Mouse (Mus musculus) MEL (cell line): ENCODE measurements around the gene Dock10. TPM values are rescaled to one million over a fixed set of nuclear protein-coding genes. Genes with fewer than 3 reads are reported as not detected.

ENCODE experiments used
- DNase-seq: peaks from one replicate; pipeline ENCODE4 v3.0.0; 2011; ENCODE audit warnings: low read depth, low spot score
- H3K27ac ChIP-seq: 2 replicates; pipeline ENCODE4 v1.5.1; 2012; ENCODE audit warnings: low read depth, mild to moderate bottlenecking, control low read depth, low read length, moderate library complexity; ENCODE audit not compliant: control insufficient read depth
- H3K27me3 ChIP-seq, 2 experiments: fragments of 150-350 bp in 1 of 2; sonication (generic) in 1 of 2; 2 replicates each; pipeline ENCODE4 v1.6.1; 2012; ENCODE audit warnings: low read length in 2 of 2, mild to moderate bottlenecking in 2 of 2, improper control_type of control experiment in 1 of 2, moderate library complexity in 1 of 2; ENCODE audit not compliant: insufficient read depth in 2 of 2, control insufficient read depth in 1 of 2
- H3K36me3 ChIP-seq, 2 experiments: 2 replicates each; pipeline ENCODE4 v1.6.1; 2012 to 2014; ENCODE audit warnings: low read length in 2 of 2, improper control_type of control experiment in 1 of 2, inconsistent platforms in 1 of 2, mild to moderate bottlenecking in 1 of 2; ENCODE audit not compliant: insufficient read depth in 2 of 2, control insufficient read depth in 1 of 2
- H3K4me1 ChIP-seq, 2 experiments: fragments of 150-350 bp in 1 of 2; sonication (generic) in 1 of 2; 2 replicates each; pipeline ENCODE4 v1.6.1; 2012; ENCODE audit warnings: low read length in 2 of 2, improper control_type of control experiment in 1 of 2, mild to moderate bottlenecking in 1 of 2; ENCODE audit not compliant: insufficient read depth in 2 of 2, control insufficient read depth in 1 of 2
- H3K4me3 ChIP-seq, 2 experiments: fragments of 150-350 bp in 1 of 2; sonication (generic) in 1 of 2; 2 replicates each; pipeline ENCODE4 v1.5.1; 2012; ENCODE audit warnings: low read depth in 2 of 2, low read length in 2 of 2, mild to moderate bottlenecking in 2 of 2, moderate library complexity in 2 of 2, control low read depth in 1 of 2, improper control_type of control experiment in 1 of 2; ENCODE audit not compliant: control insufficient read depth in 1 of 2, insufficient read depth in 1 of 2
- H3K79me2 ChIP-seq: 2 replicates; pipeline ENCODE4 v1.6.1; 2012; ENCODE audit warnings: mild to moderate bottlenecking, low read length, moderate library complexity; ENCODE audit not compliant: control insufficient read depth, poor library complexity, insufficient read depth
- H3K9ac ChIP-seq: 2 replicates; pipeline ENCODE4 v1.6.1; 2012; ENCODE audit warnings: low read depth, mild to moderate bottlenecking, control low read depth, low read length, moderate library complexity; ENCODE audit not compliant: control insufficient read depth, poor library complexity, severe bottlenecking
- H3K9me3 ChIP-seq: fragments of 150-350 bp; sonication (generic); replicated peaks from 2 replicates; pipeline ENCODE4 v1.6.1; 2012; ENCODE audit warnings: mild to moderate bottlenecking, low read length, improper control_type of control experiment, moderate library complexity; ENCODE audit not compliant: insufficient read depth
- BHLHE40 ChIP-seq: IDR thresholded peaks from 2 replicates; pipeline ENCODE4 v1.6.1; 2012; ENCODE audit warnings: low read depth, mild to moderate bottlenecking, inconsistent platforms, low read length, improper control_type of control experiment, borderline replicate concordance
- CHD1 ChIP-seq: IDR thresholded peaks from 2 replicates; pipeline ENCODE4 v1.6.1; 2012; ENCODE audit warnings: low read depth, mild to moderate bottlenecking, inconsistent platforms, low read length, improper control_type of control experiment
- ELF1 ChIP-seq: IDR thresholded peaks from 2 replicates; pipeline ENCODE4 v1.6.1; 2014; ENCODE audit warnings: low read depth, mild to moderate bottlenecking, inconsistent platforms, low read length, improper control_type of control experiment, moderate library complexity
- ETS1 ChIP-seq: IDR thresholded peaks from 2 replicates; pipeline ENCODE4 v1.6.1; 2012; ENCODE audit warnings: low read depth, mild to moderate bottlenecking, inconsistent platforms, low read length, improper control_type of control experiment, moderate library complexity
- GATA1 ChIP-seq: IDR thresholded peaks from 2 replicates; pipeline ENCODE4 v1.6.1; 2011; ENCODE audit warnings: low read depth, low read length, improper control_type of control experiment
- HCFC1 ChIP-seq: IDR thresholded peaks from 2 replicates; pipeline ENCODE4 v1.6.1; 2012; ENCODE audit warnings: low read depth, mild to moderate bottlenecking, inconsistent platforms, low read length, improper control_type of control experiment, moderate library complexity
- JUND ChIP-seq: IDR thresholded peaks from 2 replicates; pipeline ENCODE4 v1.6.1; 2011; ENCODE audit warnings: low read depth, mild to moderate bottlenecking, improper control_type of control experiment, low read length
- MAZ ChIP-seq: IDR thresholded peaks from 2 replicates; pipeline ENCODE4 v1.6.1; 2012; ENCODE audit warnings: low read depth, mild to moderate bottlenecking, inconsistent platforms, low read length, improper control_type of control experiment
- MEF2A ChIP-seq: IDR thresholded peaks from 2 replicates; pipeline ENCODE4 v1.6.1; 2014; ENCODE audit warnings: low read depth, mild to moderate bottlenecking, inconsistent platforms, low read length, improper control_type of control experiment; ENCODE audit not compliant: poor library complexity, insufficient replicate concordance, severe bottlenecking; ENCODE audit errors: extremely low read depth
- NELFE ChIP-seq: IDR thresholded peaks from 2 replicates; pipeline ENCODE4 v1.6.1; 2011; ENCODE audit warnings: low read depth, low read length, improper control_type of control experiment
- NRF1 ChIP-seq: IDR thresholded peaks from 2 replicates; pipeline ENCODE4 v1.6.1; 2014; ENCODE audit warnings: low read depth, mild to moderate bottlenecking, inconsistent platforms, low read length, improper control_type of control experiment, moderate library complexity; ENCODE audit not compliant: poor library complexity, insufficient read depth, severe bottlenecking
- RAD21 ChIP-seq: IDR thresholded peaks from 2 replicates; pipeline ENCODE4 v1.6.1; 2011; ENCODE audit warnings: mild to moderate bottlenecking, low read depth, low read length, improper control_type of control experiment
- RCOR1 ChIP-seq: IDR thresholded peaks from 2 replicates; pipeline ENCODE4 v1.6.1; 2012; ENCODE audit warnings: low read depth, mild to moderate bottlenecking, inconsistent platforms, low read length, improper control_type of control experiment
- SIN3A ChIP-seq: IDR thresholded peaks from 2 replicates; pipeline ENCODE4 v1.6.1; 2012; ENCODE audit warnings: low read length, improper control_type of control experiment, inconsistent platforms
- TBP ChIP-seq: IDR thresholded peaks from 2 replicates; pipeline ENCODE4 v1.8.0; 2011; ENCODE audit warnings: low read depth, low read length, improper control_type of control experiment
- TCF12 ChIP-seq: IDR thresholded peaks from 2 replicates; pipeline ENCODE4 v1.6.1; 2014; ENCODE audit warnings: low read depth, mild to moderate bottlenecking, inconsistent platforms, low read length, improper control_type of control experiment, moderate library complexity
- UBTF ChIP-seq: IDR thresholded peaks from 2 replicates; pipeline ENCODE4 v1.6.1; 2012; ENCODE audit warnings: low read depth, mild to moderate bottlenecking, inconsistent platforms, low read length, improper control_type of control experiment, moderate library complexity, borderline replicate concordance; ENCODE audit not compliant: insufficient read depth
- USF1 ChIP-seq: IDR thresholded peaks from 2 replicates; pipeline ENCODE4 v1.6.1; 2014; ENCODE audit warnings: low read depth, mild to moderate bottlenecking, inconsistent platforms, low read length, improper control_type of control experiment, moderate library complexity
- USF2 ChIP-seq, 2 experiments: IDR thresholded peaks; 2 replicates each; pipeline ENCODE4 v1.6.1; 2011 to 2012; ENCODE audit warnings: improper control_type of control experiment in 2 of 2, low read length in 2 of 2, borderline replicate concordance in 1 of 2, inconsistent platforms in 1 of 2, low read depth in 1 of 2, mild to moderate bottlenecking in 1 of 2; ENCODE audit not compliant: insufficient read depth in 1 of 2
- ZKSCAN1 ChIP-seq: IDR thresholded peaks from 2 replicates; pipeline ENCODE4 v1.6.1; 2012; ENCODE audit warnings: low read depth, mild to moderate bottlenecking, inconsistent platforms, low read length, improper control_type of control experiment, moderate library complexity
- ZNF384 ChIP-seq: IDR thresholded peaks from 2 replicates; pipeline ENCODE4 v1.6.1; 2012; ENCODE audit warnings: low read depth, mild to moderate bottlenecking, inconsistent platforms, low read length, improper control_type of control experiment
- polyA plus RNA-seq, 2 experiments: library from polyadenylated mRNA; stranded (reverse) in 1 of 2; unstranded in 1 of 2; fragments of >175 nt in 1 of 2; fragments of >200 nt in 1 of 2; gene quantifications; 2 replicates each; pipeline versions ENCODE4 v1.2.1 to v1.2.4; 2012; ENCODE audit warnings: low replicate concordance in 2 of 2, low read depth in 1 of 2; ENCODE audit not compliant: insufficient read length in 2 of 2, insufficient read depth in 1 of 2, missing spikeins in 1 of 2
- total RNA-seq: library from RNA; depleted of rRNA; stranded (reverse); fragments of 300-350 nt; gene quantifications from 2 replicates; pipeline ENCODE4 v1.2.3, GENCODE M21; 2012

Gene Dock10
- total and polyA plus RNA-seq, 3 experiments = 11.5 to 74.0 (median 14.3) TPM

GRCm38 (mm10) chr1:80703279-80703678, 55.0 kb downstream of the Dock10 start:
- Histone ChIP-seq H3K27ac (no peak overlapping the region), H3K4me3 (no peak overlapping the region), H3K79me2 (no peaks in the 10 kb centered on the region), H3K27me3 (no peaks in the 10 kb centered on the region), H3K9me3 (no peaks in the 10 kb centered on the region)
- TF ChIP-seq ETS1 = no peak
- TF ChIP-seq, all 39 proteins: peak for 0
- no peak for DNase-seq
- Histone ChIP-seq H3K9ac (no peak overlapping the region), H3K4me1 (no peaks in the 10 kb centered on the region), H3K36me3 (peaks cover 0 to 2% of the 10 kb centered on the region in 2 experiments)

GRCm38 (mm10) chr1:80676004-80676673, 82.2 kb downstream of the Dock10 start:
- no peaks in the 10 kb centered on the region for H3K36me3 ChIP-seq
- TF ChIP-seq ETS1 (no peak), USF2 (IDR thresholded peaks at IDR 0.05; ENCODE audit: borderline replicate concordance in 1 of 2, insufficient read depth in 1 of 2, low read depth in 1 of 2, low read length in 2 of 2) (no peak), TBP (no peak), HCFC1 (no peak), ELF1 (no peak), CHD1 (no peak), MEF2A (no peak), RAD21 (no peak), ZNF384 (no peak), NELFE (no peak)
- H3K79me2 ChIP-seq = no peaks in the 10 kb centered on the region
- H3K9ac ChIP-seq = no peak overlapping the region
- H3K9me3 ChIP-seq = no peaks in the 10 kb centered on the region
- DNase-seq = no peak
- H3K27me3 ChIP-seq = no peaks in the 10 kb centered on the region
- H3K27ac ChIP-seq = no peak overlapping the region
- H3K4me3 ChIP-seq = no peak overlapping the region
- H3K4me1 ChIP-seq = no peaks in the 10 kb centered on the region

GRCm38 (mm10) chr1:80671730-80672129, 86.6 kb downstream of the Dock10 start:
- Histone ChIP-seq H3K4me3 (no peak overlapping the region), H3K9ac (no peak overlapping the region), H3K9me3 (no peaks in the 10 kb centered on the region), H3K79me2 (no peaks in the 10 kb centered on the region)
- no peak for TF ChIP-seq ZKSCAN1
- TF ChIP-seq MAZ = no peak
- no peak for TF ChIP-seq UBTF
- no peak for TF ChIP-seq NRF1
- TF ChIP-seq SIN3A = no peak
- no peak for TF ChIP-seq ETS1
- no peak for TF ChIP-seq ZNF384
- TF ChIP-seq USF1 = no peak
- no peak for TF ChIP-seq JUND
- TF ChIP-seq RAD21 = no peak
- TF ChIP-seq RCOR1 = no peak
- no peak for TF ChIP-seq TBP
- TF ChIP-seq BHLHE40 = no peak
- TF ChIP-seq USF2 (IDR thresholded peaks at IDR 0.05; ENCODE audit: borderline replicate concordance in 1 of 2, insufficient read depth in 1 of 2, low read depth in 1 of 2, low read length in 2 of 2) = no peak
- TF ChIP-seq TCF12 = no peak
- TF ChIP-seq GATA1 = no peak
- TF ChIP-seq, all 39 proteins: peak for 0
- no peak for DNase-seq
- peaks cover 0 to 3% of the 10 kb centered on the region in 2 experiments; a peak in 1 of 4 replicates for H3K4me1 ChIP-seq
- H3K36me3 ChIP-seq = no peaks in the 10 kb centered on the region
- no peak overlapping the region for H3K27ac ChIP-seq
- H3K27me3 ChIP-seq = no peaks in the 10 kb centered on the region
